Mouse (Mus musculus) neural tube, embryonic 11.5 days (tissue): Measurements from ENCODE around the gene Tstd2. TPM values are rescaled to one million over a fixed set of nuclear protein-coding genes. Genes with fewer than 3 reads are reported as not detected.
A peak's percentile ranks its signal among the peaks of the same experiment; 100 is the strongest.

Experiments
- ATAC-seq: fragments of 200-750 bp; cut with Nextera tagmentation; 2 replicates; pipeline ENCODE4 v1.8.0; 2017; ENCODE audit warnings: moderate number of reproducible peaks, mild to moderate bottlenecking, moderate TSS enrichment, moderate library complexity; ENCODE audit not compliant: insufficient read depth, low FRiP score, low TSS enrichment
- DNase-seq: peaks from one replicate; pipeline ENCODE4 v3.0.0-alpha.2; 2015; ENCODE audit warnings: low spot score
- H3K27ac ChIP-seq: fragments of 300-500 bp; sonication (generic); 2 replicates; pipeline ENCODE4 v1.5.1; 2014; ENCODE audit warnings: low read depth, mild to moderate bottlenecking, low read length
- H3K27me3 ChIP-seq: fragments of 300-500 bp; sonication (generic); 2 replicates; pipeline ENCODE4 v1.6.1; 2014; ENCODE audit warnings: mild to moderate bottlenecking, low read length, mixed read lengths; ENCODE audit not compliant: control insufficient read depth, insufficient read depth
- H3K36me3 ChIP-seq: fragments of 300-500 bp; sonication (generic); 2 replicates; pipeline ENCODE4 v1.6.1; 2014; ENCODE audit warnings: mild to moderate bottlenecking, low read length, moderate library complexity, mixed read lengths; ENCODE audit not compliant: control insufficient read depth, insufficient read depth
- H3K4me1 ChIP-seq: fragments of 300-500 bp; sonication (generic); 2 replicates; pipeline ENCODE4 v1.6.1; 2014; ENCODE audit warnings: low read length, mixed read lengths; ENCODE audit not compliant: control insufficient read depth, insufficient read depth
- H3K4me2 ChIP-seq: fragments of 300-500 bp; sonication (generic); 2 replicates; pipeline ENCODE4 v1.6.1; 2014; ENCODE audit warnings: low read depth, mild to moderate bottlenecking, moderate library complexity
- H3K4me3 ChIP-seq: fragments of 300-500 bp; sonication (generic); 2 replicates; pipeline ENCODE4 v1.5.1; 2014; ENCODE audit warnings: low read depth, low read length
- H3K9ac ChIP-seq: fragments of 300-500 bp; sonication (generic); 2 replicates; pipeline ENCODE4 v1.6.1; 2014; ENCODE audit warnings: mild to moderate bottlenecking, low read length
- H3K9me3 ChIP-seq: fragments of 300-500 bp; sonication (generic); 2 replicates; pipeline ENCODE4 v1.6.1; 2016; ENCODE audit warnings: low read length; ENCODE audit not compliant: control insufficient read depth
- WGBS: fragments of 180-500 bp; shearing (Covaris S2); extraction: QIAGEN DNeasy Blood & Tissue Kit; methylation state at CpG from one replicate; pipeline ENCODE4 v1.1.7; 2014; 5-methylcytosine and 5-hydroxymethylcytosine counted together
- polyA plus RNA-seq: library from polyadenylated mRNA; unstranded; fragments of >200 nt; fragmentation: Nextera tagmentation; extraction: Ambion mirVana; gene quantifications from 2 replicates; pipeline ENCODE4 v1.2.1, GENCODE M21; 2014

Tstd2 gene
- polyA plus RNA-seq, 1 experiment from 2014 or later = 32.5 TPM

GRCm38 (mm10) chr4:46094916-46095825 lies 43.3 kb downstream of the Tstd2 start:
- H3K9ac ChIP-seq = no peak overlapping the region
- no peaks in the 10 kb centered on the region for H3K4me1 ChIP-seq
- no peak for ATAC-seq
- WGBS = 70% methylated on average over 15 of the region's 15 CpGs
- no peaks in the 10 kb centered on the region for H3K36me3 ChIP-seq
- no peaks in the 10 kb centered on the region for H3K9me3 ChIP-seq
- H3K27ac ChIP-seq = no peak overlapping the region
- H3K27me3 ChIP-seq = no peaks in the 10 kb centered on the region
- H3K4me2 ChIP-seq = no peak overlapping the region
- no peak overlapping the region for H3K4me3 ChIP-seq
- no peak for DNase-seq

- no peak for ATAC-seq
- H3K9ac ChIP-seq = no peak overlapping the region
- no peaks in the 10 kb centered on the region for H3K9me3 ChIP-seq
- H3K4me3 ChIP-seq = no peak overlapping the region
- H3K27me3 ChIP-seq = no peaks in the 10 kb centered on the region
- 93% methylated on average over 5 of the region's 5 CpGs for WGBS
- no peak overlapping the region for H3K4me2 ChIP-seq
- no peak for DNase-seq
- H3K4me1 ChIP-seq = no peaks in the 10 kb centered on the region
- H3K27ac ChIP-seq = no peak overlapping the region
- no peaks in the 10 kb centered on the region for H3K36me3 ChIP-seq
These were observed 45.9 kb downstream of the Tstd2 start for GRCm38 (mm10) chr4:46092429-46093076.

GRCm38 (mm10) chr4:46089524-46090125 lies 48.9 kb downstream of the Tstd2 start:
- Histone ChIP-seq H3K4me1 (peaks cover 4% of the 10 kb centered on the region; the same call in 1 of the 2 replicates), H3K9ac (no peak overlapping the region), H3K9me3 (no peaks in the 10 kb centered on the region), H3K27me3 (no peaks in the 10 kb centered on the region), H3K27ac (no peak overlapping the region), H3K4me3 (no peak overlapping the region), H3K4me2 (no peak overlapping the region), H3K36me3 (no peaks in the 10 kb centered on the region)
- no peak for ATAC-seq
- DNase-seq = no peak
- WGBS = 50% methylated on average over 14 of the region's 14 CpGs

- 40% methylated on average over 5 of the region's 5 CpGs for WGBS
- DNase-seq (no peak), ATAC-seq (no peak)
These were observed 50.6 kb downstream of the Tstd2 start for GRCm38 (mm10) chr4:46087852-46088251.

GRCm38 (mm10) chr4:46087427-46087771 lies 51.1 kb downstream of the Tstd2 start:
- WGBS = 79% methylated on average over 7 of the region's 7 CpGs
- no peak for DNase-seq

More at GRCm38 (mm10) chr4:46087852-46088251, 50.6 kb downstream of the Tstd2 start:
- Histone ChIP-seq H3K27me3 (no peaks in the 10 kb centered on the region), H3K27ac (no peak overlapping the region), H3K9me3 (no peaks in the 10 kb centered on the region), H3K9ac (no peak overlapping the region), H3K4me3 (no peak overlapping the region), H3K4me2 (no peak overlapping the region), H3K36me3 (no peaks in the 10 kb centered on the region), H3K4me1 (peaks cover 4% of the 10 kb centered on the region; the same call in 1 of the 2 replicates)

GRCm38 (mm10) chr4:46086718-46087426 lies 51.6 kb downstream of the Tstd2 start:
- Histone ChIP-seq H3K9ac (no peak overlapping the region), H3K9me3 (no peaks in the 10 kb centered on the region), H3K27me3 (no peaks in the 10 kb centered on the region), H3K27ac (no peak overlapping the region), H3K4me3 (no peak overlapping the region), H3K4me2 (no peak overlapping the region), H3K4me1 (peaks cover 4% of the 10 kb centered on the region; the same call in 1 of the 2 replicates), H3K36me3 (no peaks in the 10 kb centered on the region)
- 85% methylated on average over 17 of the region's 18 CpGs for WGBS
- ATAC-seq = no peak
- DNase-seq = no peak

More at GRCm38 (mm10) chr4:46087427-46087771, 51.1 kb downstream of the Tstd2 start:
- Histone ChIP-seq H3K4me2 (no peak overlapping the region), H3K27ac (no peak overlapping the region), H3K36me3 (no peaks in the 10 kb centered on the region), H3K4me3 (no peak overlapping the region), H3K27me3 (no peaks in the 10 kb centered on the region), H3K9ac (no peak overlapping the region), H3K9me3 (no peaks in the 10 kb centered on the region), H3K4me1 (peaks cover 4% of the 10 kb centered on the region; the same call in 1 of the 2 replicates)
- ATAC-seq = no peak

GRCm38 (mm10) chr4:46085223-46085811 lies 53.2 kb downstream of the Tstd2 start:
- Histone ChIP-seq H3K9me3 (no peaks in the 10 kb centered on the region), H3K27ac (no peak overlapping the region), H3K4me1 (peaks cover 4% of the 10 kb centered on the region; the same call in 1 of the 2 replicates), H3K36me3 (no peaks in the 10 kb centered on the region), H3K4me3 (no peak overlapping the region), H3K27me3 (no peaks in the 10 kb centered on the region), H3K4me2 (no peak overlapping the region), H3K9ac (no peak overlapping the region)
- DNase-seq (no peak), ATAC-seq (peak; percentile 35; the same call in 1 of the 2 replicates)
- WGBS = 71% methylated on average over 9 of the region's 9 CpGs
